Mouse (Mus musculus) testis, adult 2 months (tissue): ENCODE results near the gene Adipor1.

Experiments used
- CTCF ChIP-seq: fragments of 200-500 bp; IDR thresholded peaks from 2 replicates; pipeline ENCODE4 v1.5.1; 2012; ENCODE audit warnings: low read depth, mild to moderate bottlenecking, inconsistent platforms, low read length, moderate library complexity; ENCODE audit not compliant: control insufficient read depth, insufficient read depth, insufficient replicate concordance
- POLR2A ChIP-seq: fragments of 200-500 bp; IDR thresholded peaks from 2 replicates; pipeline ENCODE4 v1.6.1; 2012; ENCODE audit warnings: low read depth, mild to moderate bottlenecking, inconsistent platforms, low read length, moderate library complexity; ENCODE audit not compliant: control insufficient read depth

- TF ChIP-seq POLR2A, result peak; percentile 91
- TF ChIP-seq CTCF, result no peak
Measured at GRCm38 (mm10) chr1:134454904-134455824, 40.0 kb downstream of the Adipor1 start, which contains the start of gene Klhl12.
